Mouse (Mus musculus) MEL (cell line): ENCODE measurements around the gene Eno2.

Experiments used
- CHD2 ChIP-seq: IDR thresholded peaks from 2 replicates; pipeline ENCODE4 v1.6.1; 2011; ENCODE audit warnings: low read length, improper control_type of control experiment
- CTCF ChIP-seq, 3 experiments: IDR thresholded peaks in 2 of 3; conservative IDR thresholded peaks in 1 of 3; 2 replicates each; pipeline ENCODE4 v1.5.1; 2011 to 2012; ENCODE audit warnings: low read length in 3 of 3, low read depth in 2 of 3, mild to moderate bottlenecking in 2 of 3, improper control_type of control experiment in 1 of 3, inconsistent platforms in 1 of 3, mixed read lengths in 1 of 3, moderate library complexity in 1 of 3; ENCODE audit not compliant: control insufficient read depth in 1 of 3, insufficient read depth in 1 of 3, poor library complexity in 1 of 3, severe bottlenecking in 1 of 3
- ELF1 ChIP-seq: IDR thresholded peaks from 2 replicates; pipeline ENCODE4 v1.6.1; 2014; ENCODE audit warnings: low read depth, mild to moderate bottlenecking, inconsistent platforms, low read length, improper control_type of control experiment, moderate library complexity
- EP300 ChIP-seq, 2 experiments: IDR thresholded peaks; 2 replicates each; pipeline ENCODE4 v1.6.1; 2011; ENCODE audit warnings: improper control_type of control experiment in 2 of 2, low read length in 2 of 2, low read depth in 1 of 2, mild to moderate bottlenecking in 1 of 2
- HCFC1 ChIP-seq: IDR thresholded peaks from 2 replicates; pipeline ENCODE4 v1.6.1; 2012; ENCODE audit warnings: low read depth, mild to moderate bottlenecking, inconsistent platforms, low read length, improper control_type of control experiment, moderate library complexity
- MAX ChIP-seq: IDR thresholded peaks from 2 replicates; pipeline ENCODE4 v1.6.1; 2011; ENCODE audit warnings: low read length, improper control_type of control experiment
- MEF2A ChIP-seq: IDR thresholded peaks from 2 replicates; pipeline ENCODE4 v1.6.1; 2014; ENCODE audit warnings: low read depth, mild to moderate bottlenecking, inconsistent platforms, low read length, improper control_type of control experiment; ENCODE audit not compliant: poor library complexity, insufficient replicate concordance, severe bottlenecking; ENCODE audit errors: extremely low read depth
- POLR2AphosphoS2 ChIP-seq: IDR thresholded peaks from 2 replicates; pipeline ENCODE4 v1.6.1; 2011; ENCODE audit warnings: low read length, improper control_type of control experiment
- POLR2AphosphoS5 ChIP-seq: IDR thresholded peaks from 2 replicates; pipeline ENCODE4 v1.6.1; 2012; ENCODE audit warnings: low read depth, borderline replicate concordance, mild to moderate bottlenecking, inconsistent platforms, low read length, moderate library complexity, mixed read lengths
- SIN3A ChIP-seq: IDR thresholded peaks from 2 replicates; pipeline ENCODE4 v1.6.1; 2012; ENCODE audit warnings: low read length, improper control_type of control experiment, inconsistent platforms
- TAL1 ChIP-seq: IDR thresholded peaks from 2 replicates; pipeline ENCODE4 v1.6.1; 2012; ENCODE audit warnings: mild to moderate bottlenecking, inconsistent platforms, low read length, moderate library complexity, mixed read lengths
- TCF12 ChIP-seq: IDR thresholded peaks from 2 replicates; pipeline ENCODE4 v1.6.1; 2014; ENCODE audit warnings: low read depth, mild to moderate bottlenecking, inconsistent platforms, low read length, improper control_type of control experiment, moderate library complexity
- ZC3H11A ChIP-seq: IDR thresholded peaks from 2 replicates; pipeline ENCODE4 v1.6.1; 2012; ENCODE audit warnings: low read depth, mild to moderate bottlenecking, inconsistent platforms, low read length, improper control_type of control experiment
- ZKSCAN1 ChIP-seq: IDR thresholded peaks from 2 replicates; pipeline ENCODE4 v1.6.1; 2012; ENCODE audit warnings: low read depth, mild to moderate bottlenecking, inconsistent platforms, low read length, improper control_type of control experiment, moderate library complexity

DNA sequence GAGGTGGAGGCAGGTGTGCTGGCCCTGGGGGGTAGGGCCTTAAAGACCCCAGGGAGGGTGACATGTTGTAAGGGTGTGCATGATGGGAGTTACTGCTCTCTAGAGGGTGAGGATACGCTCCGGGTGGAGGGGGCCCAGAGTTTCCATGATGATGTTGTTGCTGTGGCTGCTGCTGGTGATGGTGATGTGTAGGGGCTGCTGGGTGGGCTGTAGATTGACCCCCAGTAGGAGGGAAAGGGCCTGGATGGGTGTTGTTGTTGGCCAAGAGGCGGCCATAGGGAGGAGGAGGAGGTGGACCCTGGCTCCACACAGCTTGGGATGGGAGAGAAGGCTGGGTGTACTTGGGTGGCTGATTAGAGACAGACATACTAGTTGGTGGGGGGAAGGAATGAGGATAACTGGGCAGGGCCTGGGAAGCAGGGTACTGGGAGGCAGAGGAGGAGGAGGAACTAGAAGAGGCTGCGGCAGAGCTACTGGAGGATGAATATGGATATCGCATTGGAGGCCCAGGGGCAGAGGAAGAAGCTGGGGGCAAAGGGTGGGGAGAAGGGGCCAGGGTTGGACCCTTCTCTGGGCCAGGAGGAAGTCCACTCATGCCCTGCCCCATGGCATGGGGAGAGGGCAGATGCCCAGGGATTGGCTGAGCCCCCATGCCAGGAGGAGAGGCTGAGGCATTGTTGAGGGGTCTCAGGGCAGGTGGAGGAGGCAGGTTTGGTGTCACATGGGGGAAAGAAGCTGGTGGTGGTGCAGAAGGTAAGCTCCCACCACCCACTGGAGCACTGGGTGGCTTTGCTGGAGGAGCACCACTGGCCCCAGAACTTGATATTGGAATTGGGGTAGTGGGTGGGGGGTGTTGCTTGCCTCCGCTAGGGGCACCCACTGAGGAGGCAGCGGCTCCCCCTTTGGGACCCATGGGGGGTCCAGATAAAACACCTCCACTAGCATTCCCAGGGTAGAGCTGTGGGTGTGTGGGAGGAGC, 22.5 kb downstream of the Eno2 start:
- TF ChIP-seq MEF2A (no peak), SIN3A (no peak), POLR2AphosphoS5 (no peak), POLR2AphosphoS2 (no peak), EP300 (IDR thresholded peaks at IDR 0.05; ENCODE audit: low read depth in 1 of 2, low read length in 2 of 2) (no peak), CTCF (IDR thresholded peaks at IDR 0.05 in 2 of 3, conservative IDR thresholded peaks at IDR 0.05 in 1 of 3; ENCODE audit: control insufficient read depth in 1 of 3, insufficient read depth in 1 of 3, low read depth in 2 of 3, low read length in 3 of 3, poor library complexity in 1 of 3, severe bottlenecking in 1 of 3) (no peak), HCFC1 (no peak), TAL1 (no peak), CHD2 (no peak), MAX (no peak), ZC3H11A (no peak), ELF1 (no peak), TCF12 (no peak), ZKSCAN1 (no peak)
